Mouse (Mus musculus) liver, adult (tissue): ENCODE data around the gene Stag2.

ENCODE experiments used
- GATA4 ChIP-seq: IDR thresholded peaks from 2 replicates; pipeline ENCODE4 v1.6.1; 2014; ENCODE audit warnings: mild to moderate bottlenecking, low read length; ENCODE audit not compliant: insufficient replicate concordance

Stag2 gene

GRCm38 (mm10) chrX:42165455-42165854 lies 16.3 kb downstream of the Stag2 start:
- no peak for TF ChIP-seq GATA4

- no peak for TF ChIP-seq GATA4
Measured at GRCm38 (mm10) chrX:42170811-42171210, 21.7 kb downstream of the Stag2 start.

- no peak for TF ChIP-seq GATA4
Measured at GRCm38 (mm10) chrX:42187590-42187989, 38.5 kb downstream of the Stag2 start.

- TF ChIP-seq GATA4: no peak
Measured at GRCm38 (mm10) chrX:42188825-42189426, 39.8 kb downstream of the Stag2 start.

GRCm38 (mm10) chrX:42194608-42195007 lies 45.5 kb downstream of the Stag2 start:
- TF ChIP-seq GATA4: no peak

- TF ChIP-seq GATA4: no peak
Measured at GRCm38 (mm10) chrX:42202482-42202881, 53.4 kb downstream of the Stag2 start.

- no peak for TF ChIP-seq GATA4
Measured at GRCm38 (mm10) chrX:42215742-42216141, 66.6 kb downstream of the Stag2 start.

- no peak for TF ChIP-seq GATA4
Measured at GRCm38 (mm10) chrX:42250342-42250741, 101.2 kb downstream of the Stag2 start.

- TF ChIP-seq GATA4: no peak
Measured at GRCm38 (mm10) chrX:42272713-42273112, 123.6 kb downstream of the Stag2 start.

GRCm38 (mm10) chrX:42290215-42290614 lies 141.1 kb downstream of the Stag2 start:
- no peak for TF ChIP-seq GATA4

- TF ChIP-seq GATA4: no peak
Measured at GRCm38 (mm10) chrX:42315231-42315630, 166.1 kb downstream of the Stag2 start.

GRCm38 (mm10) chrX:42320424-42320823 lies 171.3 kb downstream of the Stag2 start:
- no peak for TF ChIP-seq GATA4

GRCm38 (mm10) chrX:42321200-42321773 lies 172.2 kb downstream of the Stag2 start:
- TF ChIP-seq GATA4: no peak

GRCm38 (mm10) chrX:42324848-42325247 lies 175.7 kb downstream of the Stag2 start:
- TF ChIP-seq GATA4: no peak
